Mouse (Mus musculus) spleen, postnatal 4 days (tissue): ENCODE measurements around the gene Ccm2l.
A peak's percentile ranks its signal among the peaks of the same experiment; 100 is the strongest.

ENCODE experiments used
- DNase-seq, 2 experiments: peaks; one replicate each; pipeline ENCODE4 v3.0.0; 2022; ENCODE audit warnings: low spot score in 2 of 2

Ccm2l gene

GRCm38 (mm10) chr2:153065747-153066508, at the start of gene Ccm2l:
Gene Ccm2l (plus strand): TSS chr2:153065955.
- no peak for DNase-seq

DNA sequence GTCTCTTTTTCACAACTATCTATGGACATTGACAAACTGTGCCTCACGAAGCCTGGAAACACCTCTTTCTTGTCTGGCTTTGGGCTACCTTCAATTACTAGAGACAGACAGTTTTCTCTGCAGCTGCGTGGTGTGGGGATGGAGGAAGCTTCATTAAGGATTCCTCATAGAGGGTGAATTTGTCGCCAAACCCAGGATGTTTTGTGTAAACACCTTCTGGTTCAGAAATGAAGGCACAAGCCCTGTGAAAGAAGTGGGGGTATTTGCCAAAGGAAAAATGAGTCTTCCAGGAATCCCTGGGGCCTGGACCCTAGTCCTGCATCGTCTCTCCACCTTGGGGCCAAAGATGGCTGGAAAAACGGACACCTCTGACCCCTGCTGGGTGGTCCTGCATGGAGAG, 49.0 kb upstream of the Ccm2l start:
- DNase-seq, result no peak

DNA sequence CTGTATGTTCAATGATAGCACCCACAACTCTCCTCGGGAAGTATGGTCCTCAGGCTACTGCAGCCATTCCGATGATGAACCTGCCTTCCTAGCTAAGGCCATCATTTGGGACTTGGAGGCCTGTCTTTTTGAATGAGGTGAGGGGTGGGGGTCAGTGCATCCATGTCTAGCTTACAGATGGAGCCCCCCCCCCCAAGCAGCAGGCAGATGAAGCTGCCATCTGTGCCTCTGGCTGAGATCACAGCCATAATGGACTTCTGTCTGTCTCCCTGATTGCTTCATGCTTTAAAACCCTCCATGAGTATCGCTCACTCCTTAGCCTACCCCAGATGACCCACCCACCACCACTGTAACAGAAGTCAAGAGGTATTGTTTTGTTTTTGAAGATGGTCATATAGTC, 46.4 kb upstream of the Ccm2l start:
- no peak for DNase-seq

GRCm38 (mm10) chr2:153021163-153021562, 44.6 kb upstream of the Ccm2l start:
- no peak for DNase-seq

GRCm38 (mm10) chr2:153022855-153023254, 42.9 kb upstream of the Ccm2l start:
- DNase-seq, result no peak

DNA sequence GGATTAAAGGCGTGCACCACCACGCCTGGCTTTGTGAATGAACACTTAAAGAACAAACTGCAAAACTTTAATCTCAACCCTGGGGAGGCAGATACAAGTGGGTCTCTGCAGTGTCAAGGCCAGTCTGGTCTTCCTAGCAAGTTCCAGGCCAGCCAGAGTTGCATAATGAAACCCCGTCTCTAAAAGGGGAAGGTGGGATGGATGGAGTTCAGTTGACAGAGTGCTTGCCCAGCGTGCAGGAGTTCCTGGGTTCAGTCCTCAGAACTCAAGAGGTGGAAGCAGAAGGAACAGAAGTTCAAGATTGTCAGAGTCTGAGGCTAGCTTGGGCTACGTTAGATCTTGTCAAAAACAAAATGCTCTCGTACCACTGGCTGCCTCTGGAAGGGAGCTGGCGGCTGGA, 39.7 kb upstream of the Ccm2l start:
- no peak for DNase-seq

DNA sequence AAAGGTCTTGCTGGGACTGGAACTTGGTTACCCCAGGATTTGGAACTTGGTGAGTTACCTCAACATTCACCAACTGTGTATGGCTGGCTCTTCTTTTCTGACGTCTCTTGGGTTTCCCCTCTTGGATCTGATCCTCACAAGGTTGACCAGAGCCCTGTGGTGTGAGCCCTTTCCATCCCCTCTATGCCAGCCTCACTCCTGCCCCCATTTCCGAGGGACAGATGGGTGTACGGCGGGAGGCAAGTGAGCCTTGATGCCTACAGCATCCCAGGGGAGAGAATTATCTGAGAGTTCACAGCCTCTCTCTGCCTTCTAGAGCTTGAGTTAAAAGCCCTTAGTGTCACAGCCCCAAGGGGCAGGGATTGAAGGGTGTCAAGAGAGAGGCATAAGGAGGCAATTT, 38.3 kb upstream of the Ccm2l start:
- DNase-seq, result no peak

DNA sequence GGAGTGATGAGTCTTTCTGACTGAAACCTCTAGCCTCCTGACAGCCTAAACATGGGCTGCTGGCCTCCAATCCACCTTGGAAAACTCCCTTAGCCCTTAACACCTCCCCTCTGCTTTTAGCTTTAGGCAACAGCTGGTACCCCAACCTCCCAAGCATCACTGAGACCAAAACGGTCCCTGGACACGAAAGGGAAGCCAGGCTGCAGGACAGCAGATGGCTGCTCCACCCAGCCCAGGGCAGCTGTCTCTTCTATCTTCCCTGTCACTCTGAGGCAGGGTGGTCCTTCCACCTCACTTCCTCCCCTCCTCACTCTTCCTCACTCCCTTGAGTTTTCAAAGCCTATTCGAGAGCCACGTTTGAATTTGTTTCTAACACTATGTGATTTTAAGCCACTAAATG, 35.3 kb upstream of the Ccm2l start:
- DNase-seq, result no peak

- DNase-seq, result no peak
These were observed 34.4 kb upstream of the Ccm2l start, which contains the start of gene Xkr7 for GRCm38 (mm10) chr2:153031126-153032082. Gene Xkr7 (plus strand): TSS chr2:153031852.

DNA sequence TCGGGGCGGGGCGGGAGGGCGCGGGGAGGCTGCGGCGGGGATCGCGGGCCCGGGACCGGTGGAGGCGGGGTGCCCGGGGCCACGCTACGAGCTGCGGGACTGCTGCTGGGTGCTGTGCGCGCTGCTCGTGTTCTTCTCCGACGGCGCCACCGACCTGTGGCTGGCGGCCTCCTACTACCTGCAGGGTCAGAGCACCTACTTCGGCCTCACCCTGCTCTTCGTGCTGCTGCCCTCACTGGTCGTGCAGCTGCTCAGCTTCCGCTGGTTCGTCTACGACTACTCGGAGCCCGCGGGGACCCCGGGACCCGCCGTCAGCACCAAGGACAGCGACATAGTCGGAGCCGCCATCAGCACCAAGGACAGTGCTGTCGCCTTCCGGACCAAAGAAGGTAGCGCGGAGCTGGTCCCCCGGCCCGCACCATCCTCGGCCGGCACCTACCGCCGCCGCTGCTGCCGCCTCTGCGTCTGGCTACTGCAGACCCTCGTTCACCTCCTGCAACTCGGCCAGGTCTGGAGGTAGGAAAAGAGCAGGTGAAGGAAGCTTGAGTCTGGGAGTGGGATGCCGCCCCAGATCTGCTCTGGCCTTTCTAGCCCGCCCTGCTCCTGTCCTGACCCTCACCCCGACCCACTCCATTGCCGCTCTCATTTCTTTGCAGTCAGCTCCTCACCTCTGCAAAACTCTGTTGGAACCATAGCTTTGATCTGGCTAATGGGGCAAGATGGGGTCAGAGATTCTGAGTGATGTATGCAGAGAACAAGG, 33.5 kb upstream of the Ccm2l start:
- DNase-seq, result peak; percentile 83 to 95

- DNase-seq, result no peak
These were observed 32.8 kb upstream of the Ccm2l start for GRCm38 (mm10) chr2:153032973-153033372.

DNA sequence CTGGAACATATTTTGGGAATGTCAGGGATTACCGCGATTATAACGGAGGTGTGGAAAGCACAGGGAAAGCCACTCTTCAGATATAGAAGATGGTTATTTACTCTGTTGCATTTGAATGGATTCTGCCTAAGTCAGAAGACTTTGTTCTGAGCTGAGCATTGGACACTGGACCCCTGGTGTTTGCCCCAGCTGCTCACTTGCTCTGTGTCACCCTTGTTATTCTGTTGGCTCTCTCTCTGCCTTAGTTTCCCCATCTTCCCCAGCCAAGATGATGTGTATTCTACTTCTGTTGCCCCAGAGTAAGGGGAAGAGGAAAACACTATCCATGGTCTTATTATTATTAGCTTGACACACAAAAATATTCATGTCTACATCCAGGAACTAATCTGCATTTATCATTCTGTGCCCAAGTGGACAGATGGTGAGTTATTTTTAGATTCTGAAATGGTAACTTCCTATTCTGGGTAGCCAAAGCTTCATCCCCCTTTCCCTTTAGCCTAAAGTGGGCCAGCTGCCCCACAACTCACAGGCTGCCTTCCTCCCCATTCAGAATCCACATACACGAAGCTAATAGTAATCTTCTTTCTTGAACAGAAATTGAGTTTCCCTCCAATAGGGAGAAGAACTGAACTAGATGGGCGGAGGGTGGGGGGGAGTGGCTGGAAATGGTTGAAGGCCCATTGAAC, 32.1 kb upstream of the Ccm2l start:
- DNase-seq, result no peak

DNA sequence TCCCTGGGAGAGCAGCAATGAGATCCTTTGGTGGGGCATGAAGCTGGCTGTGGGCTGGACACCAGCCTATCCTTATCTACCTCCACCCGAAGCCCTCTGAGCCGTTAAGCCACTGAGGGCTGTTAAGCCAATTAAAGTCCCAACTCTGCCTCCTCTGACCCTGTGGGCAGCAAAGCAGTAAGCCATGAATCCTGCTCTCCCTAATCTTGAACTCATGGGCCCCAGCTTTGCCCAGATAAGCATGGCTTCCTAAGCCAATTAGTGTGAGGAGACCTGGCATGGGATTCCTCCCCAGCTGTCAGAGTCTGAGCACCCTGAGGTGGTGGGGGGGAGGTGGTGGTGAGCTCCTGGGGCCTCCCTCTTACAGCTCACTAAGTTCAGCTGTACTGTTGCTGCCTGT, 29.1 kb upstream of the Ccm2l start:
- DNase-seq, result no peak

DNA sequence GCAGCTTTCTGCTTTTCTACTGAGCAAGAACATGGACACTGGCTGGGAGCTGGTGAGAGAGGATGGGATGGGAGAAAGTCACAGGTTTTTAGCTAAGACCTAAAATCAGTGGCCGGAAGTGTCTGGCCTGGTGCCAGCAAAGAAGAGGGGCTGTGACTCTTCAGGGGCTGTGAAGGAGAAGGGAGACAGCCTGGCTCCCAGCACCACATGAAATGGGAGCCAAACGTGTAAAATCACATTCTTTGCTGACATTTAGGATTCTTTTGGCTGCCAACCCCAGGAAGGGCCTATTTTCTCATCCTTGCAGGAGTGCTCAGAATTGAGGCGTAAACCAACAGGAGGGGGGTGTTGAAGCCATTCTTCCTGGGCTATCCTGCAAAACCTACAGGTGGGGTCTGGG, 21.9 kb upstream of the Ccm2l start:
- no peak for DNase-seq

DNA sequence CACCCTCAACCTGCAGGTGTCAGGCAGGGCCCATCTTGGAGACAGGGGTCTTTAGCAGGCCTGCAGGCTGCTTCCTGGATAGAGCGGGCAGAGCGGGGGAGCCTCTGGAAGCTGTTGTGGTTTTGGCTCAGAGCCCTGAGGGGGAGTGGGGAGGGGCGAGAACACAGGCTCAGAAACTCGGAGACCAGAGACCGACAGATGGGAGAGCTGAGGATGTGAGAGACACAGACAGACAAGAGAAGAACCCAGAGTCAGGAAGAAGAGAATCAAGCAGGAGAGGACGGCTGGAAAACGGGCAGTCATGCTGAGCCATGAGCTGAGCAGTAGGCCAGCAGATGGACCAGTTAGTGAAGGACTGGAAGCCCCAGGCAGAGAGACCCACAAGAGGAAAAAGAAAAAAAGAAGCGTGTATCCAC, 19.9 kb upstream of the Ccm2l start:
- DNase-seq, result no peak

GRCm38 (mm10) chr2:153047828-153048465, 17.8 kb upstream of the Ccm2l start:
- peak; percentile 45 to 78 for DNase-seq

DNA sequence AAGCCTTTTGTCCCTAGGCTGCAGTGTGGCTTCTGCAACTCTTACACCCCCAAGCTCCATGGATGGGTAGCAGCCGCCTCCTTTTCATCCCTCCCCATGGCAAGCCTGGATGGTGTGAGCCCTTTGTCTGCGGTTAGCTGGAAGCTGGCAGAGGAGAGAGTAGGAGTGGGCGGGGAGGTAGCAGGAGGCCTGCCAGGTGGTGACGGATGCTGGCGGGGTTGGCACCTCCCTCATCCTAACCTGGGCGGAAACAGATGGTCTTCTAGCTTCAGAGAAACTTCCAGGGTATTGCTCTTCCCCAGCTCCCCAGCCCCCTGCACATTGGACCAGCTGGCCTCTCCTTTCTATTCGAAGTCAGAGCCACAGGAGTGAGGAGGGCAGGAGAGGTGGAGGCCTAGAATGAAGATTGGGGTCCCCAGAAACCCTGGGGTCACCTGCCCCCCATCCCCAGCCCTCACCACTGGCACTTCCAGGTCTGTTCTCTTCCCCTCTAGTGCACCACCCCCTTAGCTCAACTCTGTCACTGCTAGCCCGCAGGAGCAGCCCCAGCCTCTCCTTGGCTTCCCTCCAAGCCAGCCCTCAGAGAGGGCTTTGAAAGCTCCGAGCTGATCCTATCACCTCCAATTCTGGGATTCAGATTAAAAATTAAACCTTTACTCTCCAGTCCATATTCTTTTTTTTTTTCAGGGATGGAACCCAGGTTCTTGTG, 16.3 kb upstream of the Ccm2l start:
- DNase-seq, result no peak

GRCm38 (mm10) chr2:153049997-153050358, 15.8 kb upstream of the Ccm2l start:
- no peak for DNase-seq

- no peak for DNase-seq
These were observed 14.7 kb upstream of the Ccm2l start for GRCm38 (mm10) chr2:153051095-153051494.

GRCm38 (mm10) chr2:153051537-153051936, 14.2 kb upstream of the Ccm2l start:
- no peak for DNase-seq
